8 mouse cellular contexts compared by ENCODE assay signal in genomic region chr13:21173072-21173471, GRCm38 (mm10). TPM values are rescaled to one million over a fixed set of nuclear protein-coding genes. Genes with fewer than 3 reads are reported as not detected.
DNase-seq lines count a peak whose midpoint lies in the region; ATAC-seq lines count a peak whose summit lies in the region.

No protein-coding gene starts in this region.

- intact Hi-C loops in gastrocnemius, postnatal 14 days (cut with DNase I; ENCODE audit: low total_unique reads), result no loop called here

- H3K4me2 ChIP-seq in intestine, embryonic 15.5 days (replicated peaks), result peak overlapping the region; percentile 61
- peak overlapping the region; percentile 60 for H3K4me2 ChIP-seq in midbrain, embryonic 12.5 days (replicated peaks)
- peak overlapping the region; percentile 69 for H3K4me2 ChIP-seq in stomach, embryonic 16.5 days (ENCODE audit: low read depth, low read length)

- WGBS in intestine, embryonic 15.5 days, result under 1% methylated on average over 11 of the region's 11 CpGs
- under 1% methylated on average over 11 of the region's 11 CpGs for WGBS in limb, embryonic 10.5 days
- WGBS in midbrain, embryonic 12.5 days, result under 1% methylated on average over 11 of the region's 11 CpGs
- WGBS in stomach, embryonic 16.5 days, result under 1% methylated on average over 11 of the region's 11 CpGs

- H3K4me3 ChIP-seq in intestine, embryonic 15.5 days (replicated peaks), result peak overlapping the region; percentile 35
- H3K4me3 ChIP-seq in limb, embryonic 10.5 days, result peak overlapping the region; percentile 55
- H3K4me3 ChIP-seq in midbrain, embryonic 12.5 days, result peak overlapping the region; percentile 33
- H3K4me3 ChIP-seq in stomach, embryonic 16.5 days (replicated peaks; ENCODE audit: low read length), result peak overlapping the region; percentile 52

- H3K4me1 ChIP-seq in intestine, embryonic 15.5 days (replicated peaks), result peaks cover 4% of the 10 kb centered on the region; the same call in 1 of the 2 replicates
- peaks cover 27% of the 10 kb centered on the region for H3K4me1 ChIP-seq in limb, embryonic 10.5 days
- H3K4me1 ChIP-seq in midbrain, embryonic 12.5 days, result peaks cover 8% of the 10 kb centered on the region
- peaks cover 8% of the 10 kb centered on the region for H3K4me1 ChIP-seq in stomach, embryonic 16.5 days (ENCODE audit: control insufficient read depth, insufficient read depth, low read length)

- peak overlapping the region; percentile 79 for H3K27ac ChIP-seq in intestine, embryonic 15.5 days
- H3K27ac ChIP-seq in limb, embryonic 10.5 days, result peak overlapping the region; percentile 39; the same call in 1 of the 2 replicates
- 0 out of 2 replicates have a peak overlapping the region, but pooled peaks have one; percentile 39 for H3K27ac ChIP-seq in midbrain, embryonic 12.5 days (replicated peaks)
- peak overlapping the region; percentile 81 for H3K27ac ChIP-seq in stomach, embryonic 16.5 days (ENCODE audit: low read length)

- DNase-seq in layer of hippocampus, adult 11-12 months (ENCODE audit: low spot score), result peak; percentile 68
- DNase-seq in layer of hippocampus, adult 9-10 months (ENCODE audit: low spot score), result no peak
- peak; percentile 90 for DNase-seq in embryo, embryonic 10 days (ENCODE audit: low spot score)
- DNase-seq in gastrocnemius, postnatal 14 days, result peak; percentile 92
- peak; percentile 85 for DNase-seq in limb, embryonic 10.5 days (ENCODE audit: low spot score)

- H3K9me3 ChIP-seq in intestine, embryonic 15.5 days, result no peaks in the 10 kb centered on the region
- H3K9me3 ChIP-seq in limb, embryonic 10.5 days (replicated peaks), result no peaks in the 10 kb centered on the region
- H3K9me3 ChIP-seq in midbrain, embryonic 12.5 days, result no peaks in the 10 kb centered on the region
- H3K9me3 ChIP-seq in stomach, embryonic 16.5 days (replicated peaks; ENCODE audit: control insufficient read depth, low read length), result no peaks in the 10 kb centered on the region

- no peaks in the 10 kb centered on the region for H3K27me3 ChIP-seq in intestine, embryonic 15.5 days (replicated peaks)
- no peaks in the 10 kb centered on the region for H3K27me3 ChIP-seq in limb, embryonic 10.5 days (ENCODE audit: low read depth, poor library complexity, severe bottlenecking)
- peaks cover 8% of the 10 kb centered on the region; the same call in 1 of the 2 replicates for H3K27me3 ChIP-seq in midbrain, embryonic 12.5 days
- no peaks in the 10 kb centered on the region for H3K27me3 ChIP-seq in stomach, embryonic 16.5 days (ENCODE audit: control insufficient read depth, insufficient read depth, low read length)

- peak; percentile 53 for ATAC-seq in intestine, embryonic 15.5 days
- ATAC-seq in midbrain, embryonic 12.5 days (ENCODE audit: low FRiP score, low read depth), result no peak
- ATAC-seq in stomach, embryonic 16.5 days (ENCODE audit: insufficient read depth, low FRiP score), result peak; percentile 68

- H3K9ac ChIP-seq in intestine, embryonic 15.5 days, result no peak overlapping the region
- H3K9ac ChIP-seq in midbrain, embryonic 12.5 days (replicated peaks), result 0 out of 2 replicates have a peak overlapping the region, but pooled peaks have one; percentile 21
- H3K9ac ChIP-seq in stomach, embryonic 16.5 days (ENCODE audit: low read length), result peak overlapping the region; percentile 45

- H3K36me3 ChIP-seq in intestine, embryonic 15.5 days, result no peaks in the 10 kb centered on the region
- H3K36me3 ChIP-seq in limb, embryonic 10.5 days, result no peaks in the 10 kb centered on the region
- no peaks in the 10 kb centered on the region for H3K36me3 ChIP-seq in midbrain, embryonic 12.5 days
- no peaks in the 10 kb centered on the region for H3K36me3 ChIP-seq in stomach, embryonic 16.5 days (ENCODE audit: control insufficient read depth, insufficient read depth, low read length)

RNA-seq across cellular contexts. Expression of gene Trim27, which starts 6.2 kb away (rescaled TPM):
- 10 to 100 TPM; 22.2 to 26.4 TPM for total RNA-seq in gastrocnemius, postnatal 14 days (2021)
- polyA plus RNA-seq in intestine, embryonic 15.5 days (2015; fragmentation: Nextera tagmentation; extraction: Ambion mirVana), result 155 and 156 TPM in 2 replicates
- 200 and 218 TPM in 2 replicates for polyA plus RNA-seq in limb, embryonic 10.5 days (2016; fragmentation: Nextera tagmentation; extraction: Ambion mirVana)
- 132 and 140 TPM in 2 replicates for polyA plus RNA-seq in midbrain, embryonic 12.5 days (2016; fragmentation: Nextera tagmentation; extraction: Ambion mirVana)
- polyA plus RNA-seq in stomach, embryonic 16.5 days (2015; fragmentation: Nextera tagmentation; extraction: Ambion mirVana), result 84.2 and 84.3 TPM in 2 replicates

RNA-seq across cellular contexts. Expression of gene Olfr1368, which starts 27.4 kb away (rescaled TPM):
- not detected for total RNA-seq in gastrocnemius, postnatal 14 days (2021)
- polyA plus RNA-seq in intestine, embryonic 15.5 days (2015; fragmentation: Nextera tagmentation; extraction: Ambion mirVana), result not detected in 2 replicates
- not detected in 2 replicates for polyA plus RNA-seq in limb, embryonic 10.5 days (2016; fragmentation: Nextera tagmentation; extraction: Ambion mirVana)
- polyA plus RNA-seq in midbrain, embryonic 12.5 days (2016; fragmentation: Nextera tagmentation; extraction: Ambion mirVana), result not detected in 2 replicates
- not detected in 2 replicates for polyA plus RNA-seq in stomach, embryonic 16.5 days (2015; fragmentation: Nextera tagmentation; extraction: Ambion mirVana)

RNA-seq across cellular contexts. Expression of gene Olfr263, which starts 43.6 kb away (rescaled TPM):
- total RNA-seq in gastrocnemius, postnatal 14 days (2021), result not detected
- not detected in 2 replicates for polyA plus RNA-seq in intestine, embryonic 15.5 days (2015; fragmentation: Nextera tagmentation; extraction: Ambion mirVana)
- not detected in 2 replicates for polyA plus RNA-seq in limb, embryonic 10.5 days (2016; fragmentation: Nextera tagmentation; extraction: Ambion mirVana)
- polyA plus RNA-seq in midbrain, embryonic 12.5 days (2016; fragmentation: Nextera tagmentation; extraction: Ambion mirVana), result not detected in 2 replicates
- polyA plus RNA-seq in stomach, embryonic 16.5 days (2015; fragmentation: Nextera tagmentation; extraction: Ambion mirVana), result not detected in 2 replicates
